Mouse (Mus musculus) forebrain, embryonic 13.5 days (tissue): ENCODE results near the gene Hbq1b. TPM values are rescaled to one million over a fixed set of nuclear protein-coding genes. Genes with fewer than 3 reads are reported as not detected.
A peak's percentile ranks its signal among the peaks of the same experiment; 100 is the strongest.
"Not testable (repeated sequence)": the region's sequence is repeated elsewhere in the genome, so short reads cannot be mapped to it uniquely, and the experiment has no call there.

ENCODE experiments used
- ATAC-seq: fragments of 200-750 bp; cut with Nextera tagmentation; 2 replicates; pipeline ENCODE4 v1.8.0; 2017
- H3K27ac ChIP-seq: fragments of 300-500 bp; sonication (generic); 2 replicates; pipeline ENCODE4 v1.5.1; 2015; ENCODE audit warnings: inconsistent platforms, mild to moderate bottlenecking, moderate library complexity
- H3K27me3 ChIP-seq: fragments of 300-500 bp; sonication (generic); 2 replicates; pipeline ENCODE4 v1.6.1; 2015; ENCODE audit warnings: mild to moderate bottlenecking, inconsistent platforms
- H3K36me3 ChIP-seq: fragments of 300-500 bp; sonication (generic); 2 replicates; pipeline ENCODE4 v1.6.1; 2015; ENCODE audit warnings: mild to moderate bottlenecking, inconsistent platforms; ENCODE audit not compliant: poor library complexity, severe bottlenecking
- H3K4me1 ChIP-seq: fragments of 300-500 bp; sonication (generic); 2 replicates; pipeline ENCODE4 v1.6.1; 2015; ENCODE audit warnings: inconsistent platforms
- H3K4me2 ChIP-seq: fragments of 300-500 bp; sonication (generic); 2 replicates; pipeline ENCODE4 v1.6.1; 2015; ENCODE audit warnings: inconsistent platforms, mild to moderate bottlenecking, moderate library complexity
- H3K4me3 ChIP-seq: fragments of 300-500 bp; sonication (generic); 2 replicates; pipeline ENCODE4 v1.5.1; 2015; ENCODE audit warnings: mild to moderate bottlenecking, inconsistent platforms
- H3K9ac ChIP-seq: fragments of 300-500 bp; sonication (generic); 2 replicates; pipeline ENCODE4 v1.6.1; 2015; ENCODE audit warnings: mild to moderate bottlenecking, inconsistent platforms
- H3K9me3 ChIP-seq: fragments of 300-500 bp; sonication (generic); replicated peaks from 2 replicates; pipeline ENCODE4 v1.6.1; 2016; ENCODE audit warnings: inconsistent platforms
- WGBS: fragments of 180-500 bp; shearing (Covaris S2); methylation state at CpG from one replicate; pipeline ENCODE4 v1.1.7; 2015; 5-methylcytosine and 5-hydroxymethylcytosine counted together
- polyA plus RNA-seq: library from polyadenylated mRNA; unstranded; fragments of >200 nt; fragmentation: Nextera tagmentation; extraction: Ambion mirVana; gene quantifications from 2 replicates; pipeline ENCODE4 v1.2.1, GENCODE M21; 2015

Gene Hbq1b
- polyA plus RNA-seq: 1.2 and 1.7 TPM in 2 replicates

DNA sequence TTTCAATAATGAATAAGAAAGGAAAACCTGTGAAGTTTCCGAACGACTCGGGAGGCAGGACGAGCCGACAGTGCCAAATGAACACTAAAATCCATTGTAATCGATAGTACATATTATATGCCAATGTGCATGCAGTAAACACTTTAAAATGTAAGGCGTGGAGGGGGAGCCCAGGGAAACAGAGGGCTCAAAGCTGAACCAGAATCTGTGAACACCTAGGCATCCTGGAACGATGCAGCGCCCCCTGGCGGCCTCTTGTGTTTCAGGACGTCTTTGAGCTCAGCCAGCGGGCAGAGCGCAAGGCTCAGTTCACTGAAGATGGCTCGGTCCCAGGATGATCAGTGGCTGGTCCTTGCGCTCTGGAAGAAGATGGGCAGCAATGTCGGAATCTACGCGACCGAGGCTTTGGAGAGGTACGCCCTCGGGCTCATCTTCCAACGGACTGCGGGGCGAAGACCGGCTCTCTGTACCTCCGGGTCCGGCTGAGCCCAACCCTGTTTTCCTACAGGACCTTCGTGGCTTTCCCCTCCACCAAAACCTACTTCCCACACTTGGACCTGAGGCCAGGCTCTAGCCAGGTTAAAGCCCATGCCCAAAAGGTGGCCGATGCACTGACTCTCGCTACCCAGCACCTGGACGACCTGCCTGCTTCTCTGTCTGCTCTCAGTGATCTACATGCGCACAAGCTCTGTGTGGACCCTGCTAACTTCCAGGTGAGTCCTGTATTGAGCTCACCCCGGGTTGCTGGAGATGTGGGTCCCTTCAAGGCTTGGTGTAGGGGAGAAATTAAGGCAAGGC, at the start of gene Hbq1b:
TSS of gene Hbq1b (plus strand) at position 271 of the 798 bp plus-strand sequence.
- Histone ChIP-seq H3K4me2 (peak within 1 kb of the TSS; percentile 60), H3K4me3 (peak within 1 kb of the TSS; percentile 26), H3K9ac (peak within 1 kb of the TSS; percentile 48; the same call in 1 of the 2 replicates)
- peak; percentile 91 for ATAC-seq
- not testable (repeated sequence) for H3K27me3 ChIP-seq, H3K9me3 ChIP-seq, H3K36me3 ChIP-seq, H3K27ac ChIP-seq, H3K4me1 ChIP-seq
- 21% methylated on average over 31 of the region's 33 CpGs for WGBS

DNA sequence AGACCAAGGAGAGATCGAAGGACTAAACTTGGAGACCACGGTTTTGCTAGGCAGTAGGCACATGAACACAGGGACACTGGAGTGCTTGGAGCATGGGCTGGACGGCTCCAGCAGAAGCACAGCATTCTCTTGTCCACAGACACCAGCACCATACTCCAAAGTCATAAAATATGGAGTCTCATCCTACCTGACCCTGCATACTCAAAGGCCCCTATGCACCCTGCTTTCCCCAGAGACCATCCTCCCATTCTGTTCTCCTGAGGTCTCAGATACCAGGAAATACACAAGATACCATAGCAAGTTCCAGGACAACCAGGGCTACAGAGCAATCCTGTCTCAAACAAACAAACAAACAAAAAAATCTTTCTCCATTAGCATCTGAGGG, 49.4 kb upstream of the Hbq1b start:
- H3K4me2 ChIP-seq: no peak overlapping the region
- H3K9me3 ChIP-seq: no peaks in the 10 kb centered on the region
- WGBS: 92% methylated on average over 3 of the region's 3 CpGs
- peaks cover 58% of the 10 kb centered on the region for H3K36me3 ChIP-seq
- H3K27ac ChIP-seq: peak overlapping the region; percentile 76; the same call in 1 of the 2 replicates
- H3K9ac ChIP-seq: no peak overlapping the region
- no peak overlapping the region for H3K4me3 ChIP-seq
- ATAC-seq: no peak
- peaks cover 37% of the 10 kb centered on the region for H3K4me1 ChIP-seq
- H3K27me3 ChIP-seq: no peaks in the 10 kb centered on the region

- Histone ChIP-seq H3K27ac (no peak overlapping the region), H3K36me3 (peaks cover 54% of the 10 kb centered on the region), H3K9me3 (no peaks in the 10 kb centered on the region), H3K4me1 (peaks cover 37% of the 10 kb centered on the region), H3K4me3 (no peak overlapping the region), H3K27me3 (no peaks in the 10 kb centered on the region), H3K9ac (no peak overlapping the region), H3K4me2 (no peak overlapping the region)
- peak; percentile 57 for ATAC-seq
- WGBS: 63% methylated on average over 5 of the region's 5 CpGs
Observed at GRCm38 (mm10) chr11:32238093-32238860, 48.5 kb upstream of the Hbq1b start.

GRCm38 (mm10) chr11:32241391-32241790, 45.4 kb upstream of the Hbq1b start:
- ATAC-seq: no peak
- no peak overlapping the region for H3K9ac ChIP-seq
- H3K27ac ChIP-seq: no peak overlapping the region
- H3K36me3 ChIP-seq: peaks cover 66% of the 10 kb centered on the region
- no peaks in the 10 kb centered on the region for H3K9me3 ChIP-seq
- H3K4me2 ChIP-seq: no peak overlapping the region
- peaks cover 18% of the 10 kb centered on the region for H3K4me1 ChIP-seq
- no peaks in the 10 kb centered on the region for H3K27me3 ChIP-seq
- H3K4me3 ChIP-seq: no peak overlapping the region

DNA sequence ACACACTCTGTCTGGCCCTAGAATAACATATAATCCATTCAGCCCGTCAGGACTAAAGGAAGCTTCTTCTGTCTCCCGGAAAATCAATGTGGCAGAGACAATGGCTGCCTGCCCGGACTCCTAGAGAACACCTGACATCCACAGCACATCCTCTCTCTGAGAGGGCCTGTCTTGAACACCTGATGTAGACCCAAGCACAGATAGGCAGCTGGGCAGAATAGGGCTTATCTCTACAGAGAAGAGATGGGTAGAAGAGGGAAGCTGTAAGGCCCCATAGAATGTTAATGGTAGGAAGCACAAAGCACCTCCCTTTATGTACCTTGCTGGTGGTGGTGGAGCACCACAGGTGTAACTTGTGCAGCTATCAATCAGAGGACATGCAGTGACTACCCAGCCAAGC, 44.6 kb upstream of the Hbq1b start:
- Histone ChIP-seq H3K9ac (no peak overlapping the region), H3K36me3 (peaks cover 73% of the 10 kb centered on the region), H3K27ac (no peak overlapping the region), H3K4me2 (no peak overlapping the region), H3K4me1 (peaks cover 10% of the 10 kb centered on the region; the same call in 1 of the 2 replicates), H3K27me3 (no peaks in the 10 kb centered on the region), H3K4me3 (no peak overlapping the region), H3K9me3 (no peaks in the 10 kb centered on the region)
- no peak for ATAC-seq
- 93% methylated on average over 3 of the region's 3 CpGs for WGBS

DNA sequence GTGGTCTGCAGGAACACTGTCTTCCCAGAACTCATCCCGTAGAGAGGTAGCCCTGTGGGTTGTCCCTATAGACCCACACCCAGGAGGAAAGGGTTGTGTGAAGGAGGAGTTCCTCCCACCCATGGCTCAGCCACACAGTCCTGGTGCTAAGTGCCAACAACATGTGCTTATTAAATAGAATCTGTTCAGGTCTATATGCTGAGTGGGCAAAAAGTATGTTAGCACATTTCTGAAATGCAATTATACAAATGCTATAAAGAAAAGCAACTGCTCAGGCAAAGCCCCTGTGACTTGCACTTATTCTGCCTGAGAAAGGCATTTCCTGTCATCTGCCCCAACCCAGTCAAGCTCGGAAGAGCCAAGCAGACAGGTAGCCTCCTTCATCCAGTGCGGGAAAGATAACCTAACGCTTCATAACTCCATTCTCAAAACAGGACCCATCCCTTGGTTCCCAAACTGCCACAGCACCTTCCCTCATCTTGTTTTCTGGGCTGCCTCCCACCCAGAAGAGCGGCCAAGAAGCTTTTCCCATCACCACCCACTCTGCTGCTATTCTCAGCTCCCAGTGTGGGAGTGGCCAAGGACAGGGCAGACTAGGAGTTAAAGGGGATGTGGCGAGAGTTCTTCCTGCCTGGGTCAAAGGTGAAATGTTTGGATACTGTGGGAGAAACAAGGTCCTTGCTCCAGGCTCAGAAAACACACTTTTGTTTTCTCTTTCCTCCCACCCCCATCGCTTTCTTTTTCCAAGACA, 43.4 kb upstream of the Hbq1b start:
- Histone ChIP-seq H3K9ac (no peak overlapping the region), H3K9me3 (no peaks in the 10 kb centered on the region), H3K27ac (no peak overlapping the region), H3K4me2 (no peak overlapping the region), H3K4me3 (no peak overlapping the region), H3K27me3 (no peaks in the 10 kb centered on the region), H3K4me1 (no peaks in the 10 kb centered on the region), H3K36me3 (peaks cover 79% of the 10 kb centered on the region)
- ATAC-seq: no peak
- 81% methylated on average over 7 of the region's 7 CpGs for WGBS

- WGBS: 93% methylated on average over 3 of the region's 3 CpGs
- peaks cover 78% of the 10 kb centered on the region for H3K36me3 ChIP-seq
- peak overlapping the region; percentile 27; the same call in 1 of the 2 replicates for H3K27ac ChIP-seq
- H3K9ac ChIP-seq: no peak overlapping the region
- no peaks in the 10 kb centered on the region for H3K9me3 ChIP-seq
- H3K4me3 ChIP-seq: no peak overlapping the region
- H3K4me2 ChIP-seq: no peak overlapping the region
- H3K27me3 ChIP-seq: no peaks in the 10 kb centered on the region
- no peaks in the 10 kb centered on the region for H3K4me1 ChIP-seq
- ATAC-seq: no peak
Observed at GRCm38 (mm10) chr11:32244064-32244463, 42.7 kb upstream of the Hbq1b start.

GRCm38 (mm10) chr11:32244617-32245016, 42.1 kb upstream of the Hbq1b start:
- H3K36me3 ChIP-seq: peaks cover 79% of the 10 kb centered on the region
- WGBS: 96% methylated on average over 1 of the region's 1 CpGs
- no peak for ATAC-seq

DNA sequence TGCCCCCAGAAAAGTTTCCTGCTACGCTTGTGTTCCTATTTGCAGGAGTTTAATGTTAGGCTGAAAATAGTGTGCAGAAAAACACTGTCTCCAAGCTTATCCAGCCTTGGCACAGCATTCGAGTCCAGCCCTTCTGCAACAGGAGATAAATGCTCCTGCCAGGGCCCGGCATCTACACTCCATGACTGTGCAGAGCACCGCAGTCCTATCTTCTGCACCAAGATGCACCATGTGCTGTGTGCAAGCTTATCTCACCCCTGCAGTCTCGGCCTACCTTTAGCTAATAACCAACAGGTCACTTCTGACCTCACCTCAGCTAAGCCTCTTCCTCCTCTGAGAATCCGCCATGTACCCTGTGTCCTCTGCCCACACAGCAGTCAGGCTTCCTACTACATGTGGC, 41.2 kb upstream of the Hbq1b start:
- Histone ChIP-seq H3K4me2 (no peak overlapping the region), H3K27ac (no peak overlapping the region), H3K4me1 (no peaks in the 10 kb centered on the region), H3K36me3 (peaks cover 79% of the 10 kb centered on the region), H3K27me3 (no peaks in the 10 kb centered on the region), H3K4me3 (no peak overlapping the region), H3K9me3 (no peaks in the 10 kb centered on the region), H3K9ac (no peak overlapping the region)
- no peak for ATAC-seq
- WGBS: 94% methylated on average over 6 of the region's 6 CpGs

More at GRCm38 (mm10) chr11:32244617-32245016, 42.1 kb upstream of the Hbq1b start:
- H3K4me2 ChIP-seq: no peak overlapping the region
- H3K9me3 ChIP-seq: no peaks in the 10 kb centered on the region
- no peak overlapping the region for H3K4me3 ChIP-seq
- H3K27ac ChIP-seq: no peak overlapping the region
- H3K27me3 ChIP-seq: no peaks in the 10 kb centered on the region
- no peak overlapping the region for H3K9ac ChIP-seq
- H3K4me1 ChIP-seq: no peaks in the 10 kb centered on the region

DNA sequence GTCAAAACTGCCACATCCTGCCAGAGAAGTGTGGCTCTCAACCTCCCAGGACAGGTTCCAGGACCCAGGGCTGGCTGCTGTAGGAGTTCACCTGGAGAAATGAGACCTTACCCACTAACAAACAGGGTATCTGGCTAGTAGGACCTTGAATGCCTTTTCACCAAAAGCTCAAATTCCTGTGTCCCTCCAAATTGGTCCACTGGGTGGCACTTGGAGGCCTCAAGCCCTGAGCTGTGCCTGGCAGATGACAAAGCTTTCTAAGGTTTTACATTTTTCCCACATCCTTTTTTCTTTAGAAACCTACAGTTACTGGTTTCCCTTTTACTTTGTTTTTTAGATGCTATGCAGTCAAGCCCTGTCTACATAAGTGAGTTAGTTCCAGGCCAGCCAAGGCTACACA, 39.7 kb upstream of the Hbq1b start:
- no peak for ATAC-seq
- H3K4me3 ChIP-seq: no peak overlapping the region
- no peaks in the 10 kb centered on the region for H3K27me3 ChIP-seq
- peaks cover 88% of the 10 kb centered on the region for H3K36me3 ChIP-seq
- H3K9me3 ChIP-seq: no peaks in the 10 kb centered on the region
- H3K4me2 ChIP-seq: no peak overlapping the region
- H3K9ac ChIP-seq: no peak overlapping the region
- H3K27ac ChIP-seq: no peak overlapping the region
- no peaks in the 10 kb centered on the region for H3K4me1 ChIP-seq

DNA sequence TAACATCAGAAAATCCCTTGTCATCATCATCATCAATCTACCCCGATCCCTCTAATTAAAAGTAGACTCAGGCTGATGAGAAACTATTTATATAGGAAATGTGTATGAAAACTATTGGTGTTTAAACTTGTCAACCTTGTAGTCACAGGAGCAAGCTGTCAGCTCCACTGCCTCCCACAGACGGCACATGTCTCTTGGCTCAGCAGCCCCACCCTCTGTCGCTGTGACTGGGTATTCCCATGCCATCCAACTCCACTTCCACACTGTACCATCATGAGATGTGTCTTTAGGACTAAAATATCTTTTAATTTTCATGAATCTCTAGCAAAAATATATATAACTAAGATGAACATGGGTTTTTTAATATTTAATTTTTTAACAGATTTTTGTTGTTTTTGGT, 38.4 kb upstream of the Hbq1b start:
- H3K9me3 ChIP-seq: no peaks in the 10 kb centered on the region
- H3K9ac ChIP-seq: no peak overlapping the region
- 89% methylated on average over 3 of the region's 3 CpGs for WGBS
- no peaks in the 10 kb centered on the region for H3K27me3 ChIP-seq
- no peak overlapping the region for H3K27ac ChIP-seq
- no peak for ATAC-seq
- no peak overlapping the region for H3K4me2 ChIP-seq
- no peaks in the 10 kb centered on the region for H3K4me1 ChIP-seq
- no peak overlapping the region for H3K4me3 ChIP-seq
- peaks cover 92% of the 10 kb centered on the region for H3K36me3 ChIP-seq
